Mouse (Mus musculus) kidney, postnatal 10 days (tissue): ENCODE data around the gene Pacrg.

ENCODE experiments used
- DNase-seq: peaks from one replicate; pipeline ENCODE4 v3.0.0; 2021; ENCODE audit warnings: mixed read lengths

The Pacrg gene

DNA sequence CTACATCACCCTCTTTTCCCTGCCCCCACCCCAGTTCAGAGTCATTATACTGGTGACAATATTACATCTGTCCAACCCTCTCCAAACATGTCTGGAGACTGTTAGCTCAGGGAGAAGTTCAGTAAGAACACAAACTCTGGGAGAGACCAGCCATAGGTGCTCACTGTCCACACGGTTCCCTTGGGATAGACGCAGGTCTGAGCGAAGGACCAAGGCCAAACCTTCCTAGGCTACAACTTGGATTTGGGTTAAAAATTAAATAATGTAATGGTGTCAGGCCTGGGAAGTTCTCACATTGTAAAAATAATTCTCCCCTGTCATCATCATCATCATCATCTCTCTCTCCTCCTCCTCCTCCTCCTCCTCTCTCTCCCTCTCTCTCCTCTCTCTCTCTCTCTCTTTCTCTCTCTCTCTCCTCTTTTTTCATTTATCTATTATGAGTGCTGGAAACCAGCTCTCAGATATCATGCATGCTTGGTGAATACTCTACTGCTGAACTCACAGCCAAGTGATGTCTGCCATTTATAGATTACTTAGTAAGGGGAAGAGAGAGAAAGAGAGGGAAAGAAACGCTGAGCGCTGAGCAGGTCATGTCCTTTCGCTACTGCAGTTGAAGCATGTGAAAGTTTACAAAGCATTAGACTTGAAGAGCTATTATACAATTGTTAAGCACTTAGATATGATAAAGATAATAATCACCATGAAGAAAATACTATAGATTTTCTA, 215.2 kb downstream of the Pacrg start:
- no peak for DNase-seq

DNA sequence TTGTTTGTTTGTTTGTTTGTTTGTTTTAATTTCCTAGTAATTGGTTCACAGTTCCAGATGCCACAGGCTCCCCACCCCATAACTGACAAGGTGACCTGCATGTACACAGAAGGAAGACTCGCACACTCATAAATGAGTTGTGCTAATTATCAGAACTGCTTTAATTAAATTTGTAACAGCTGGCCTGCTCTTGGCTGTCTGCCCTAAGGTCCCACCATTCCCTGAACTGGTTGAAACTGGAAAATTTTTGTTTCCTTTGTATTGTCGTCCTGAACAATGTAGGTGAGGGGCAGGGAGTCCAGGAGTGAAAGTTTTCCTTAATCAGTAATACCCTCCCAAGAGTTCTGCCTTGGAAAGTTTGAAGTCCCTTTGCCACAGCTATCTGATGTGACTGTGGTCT, 219.5 kb downstream of the Pacrg start:
- DNase-seq, result no peak

DNA sequence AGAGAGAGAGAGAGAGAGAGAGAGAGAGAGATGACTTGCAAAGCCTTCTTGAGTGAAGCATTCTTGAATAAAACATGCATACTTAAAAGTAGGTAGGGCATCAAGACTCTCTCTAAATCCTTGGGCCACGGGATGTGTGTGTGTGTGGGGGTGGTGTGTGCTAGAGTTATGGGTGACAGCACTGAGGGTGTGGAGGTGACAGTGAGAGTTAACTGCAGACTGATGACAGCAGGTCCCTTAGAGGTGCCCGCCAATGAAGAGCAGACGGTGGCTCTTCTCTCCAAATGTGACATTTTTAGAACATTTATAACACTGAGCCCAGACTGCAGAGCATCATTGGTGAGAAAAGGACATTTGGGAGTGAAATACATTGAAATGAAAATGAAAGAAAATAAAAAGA, 220.2 kb downstream of the Pacrg start:
- DNase-seq, result no peak

DNA sequence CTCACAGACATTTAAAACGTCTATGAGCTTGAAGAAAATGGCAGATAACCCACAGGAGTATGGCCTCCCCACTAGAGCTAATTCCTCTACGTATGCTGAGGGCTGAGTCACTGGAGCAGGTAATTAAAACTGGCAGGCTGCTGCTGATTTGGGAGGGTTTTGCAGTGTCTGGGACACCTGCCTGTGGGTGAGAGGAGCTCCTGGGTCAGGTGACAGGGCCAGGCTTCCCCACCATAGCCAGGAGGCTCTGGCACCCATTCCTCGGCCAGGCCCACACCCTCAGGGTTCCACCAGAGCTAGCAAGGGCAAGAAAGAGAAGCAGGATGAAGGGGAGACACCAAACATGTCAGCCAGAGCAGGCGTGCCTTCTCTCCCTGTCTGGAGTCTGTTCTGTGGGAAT, 222.5 kb downstream of the Pacrg start:
- DNase-seq, result no peak

DNA sequence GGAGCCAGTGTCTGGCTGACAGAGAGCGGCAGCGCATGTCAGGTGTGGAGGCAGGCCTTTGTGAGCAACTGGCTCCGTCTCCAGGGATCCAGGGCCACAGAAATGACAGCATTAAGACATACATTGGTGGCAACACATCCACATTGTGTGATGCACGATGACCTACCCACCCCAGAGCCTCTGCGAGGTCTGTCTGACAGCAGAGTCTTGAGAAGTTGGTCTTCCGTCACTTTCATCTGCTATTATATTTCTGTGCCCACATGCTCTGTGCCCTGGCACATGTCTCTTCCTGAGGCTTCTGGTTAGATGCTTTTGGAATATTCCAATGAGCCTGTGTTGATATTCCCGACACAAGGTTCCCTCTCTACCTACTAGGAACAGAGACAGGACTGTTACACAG, 224.5 kb downstream of the Pacrg start:
- DNase-seq, result no peak

DNA sequence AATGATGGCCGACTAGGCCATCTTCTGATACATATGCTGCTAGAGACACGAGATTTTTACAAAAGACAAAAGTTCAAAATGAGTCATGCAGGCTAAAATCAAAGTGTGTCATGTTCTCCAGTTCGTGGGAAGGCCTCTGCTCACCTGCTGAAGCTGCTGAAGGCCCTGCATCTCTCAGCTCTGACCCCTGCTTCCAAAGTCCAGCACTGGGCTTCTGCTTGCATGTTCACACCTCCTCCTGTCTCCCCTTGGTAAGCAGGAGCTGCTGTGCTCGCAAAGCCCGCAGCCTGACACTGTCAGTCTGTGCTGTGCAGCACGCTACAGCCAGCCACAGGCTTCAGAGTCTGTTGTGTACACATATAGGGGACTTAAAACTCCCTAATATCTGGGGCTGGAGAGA, 225.4 kb downstream of the Pacrg start:
- DNase-seq, result no peak

DNA sequence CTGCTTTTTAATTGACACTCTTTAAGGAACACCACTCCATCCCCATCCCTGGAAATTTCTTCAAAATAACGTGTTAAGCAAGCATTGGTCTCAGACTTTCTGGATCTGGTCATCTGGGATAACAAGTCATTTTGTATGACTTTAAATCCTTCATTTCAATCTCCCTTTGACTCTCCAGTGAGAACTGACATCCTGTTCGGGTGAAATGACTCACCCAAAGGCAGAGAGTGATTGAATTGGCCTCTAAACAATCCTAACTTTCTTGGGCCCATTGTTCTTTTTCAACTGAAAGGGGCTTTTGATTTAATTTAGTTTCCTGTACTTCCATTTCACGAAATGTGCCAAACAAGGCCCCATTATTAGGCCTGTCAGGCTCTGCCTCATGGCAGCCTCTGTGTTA, 228.5 kb downstream of the Pacrg start:
- no peak for DNase-seq

DNA sequence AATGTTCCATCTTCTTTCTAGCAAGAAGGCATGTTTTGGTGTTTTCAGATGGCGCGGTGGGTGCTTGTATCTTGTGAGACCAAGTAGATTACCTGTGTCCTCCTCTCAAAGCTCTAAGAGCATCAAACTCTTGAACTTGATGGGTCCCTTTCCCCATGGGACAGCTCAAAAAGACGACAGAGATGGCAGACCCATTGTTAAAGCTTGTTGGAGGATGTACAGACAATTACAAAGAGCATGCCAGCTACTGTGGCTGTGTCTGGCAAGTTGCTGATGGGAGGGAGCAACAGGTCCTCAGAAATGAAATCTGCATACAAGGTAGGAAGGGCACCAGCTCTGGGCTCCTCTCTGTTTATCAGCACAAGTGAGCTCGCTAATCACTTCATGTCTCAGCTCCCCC, 232.0 kb downstream of the Pacrg start:
- DNase-seq, result no peak

DNA sequence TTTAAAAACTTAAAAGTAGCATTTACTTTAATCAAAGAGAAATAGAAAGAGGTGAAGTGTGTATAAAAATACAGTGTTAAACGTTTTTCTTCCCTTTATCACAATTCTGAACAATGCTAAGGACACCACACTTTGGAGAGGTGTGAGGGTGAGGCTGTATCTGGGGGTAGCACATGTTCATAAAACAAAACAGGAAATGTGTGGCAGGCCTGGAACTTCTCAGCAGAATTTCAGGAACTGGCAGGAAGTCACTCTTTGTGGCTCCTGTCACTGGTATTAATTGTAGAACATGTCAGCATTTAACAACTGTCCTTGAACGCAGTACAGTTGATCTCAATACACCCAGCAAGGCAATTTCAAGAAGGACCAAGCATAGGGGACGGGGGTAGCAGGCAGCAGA, 234.0 kb downstream of the Pacrg start:
- DNase-seq, result no peak

DNA sequence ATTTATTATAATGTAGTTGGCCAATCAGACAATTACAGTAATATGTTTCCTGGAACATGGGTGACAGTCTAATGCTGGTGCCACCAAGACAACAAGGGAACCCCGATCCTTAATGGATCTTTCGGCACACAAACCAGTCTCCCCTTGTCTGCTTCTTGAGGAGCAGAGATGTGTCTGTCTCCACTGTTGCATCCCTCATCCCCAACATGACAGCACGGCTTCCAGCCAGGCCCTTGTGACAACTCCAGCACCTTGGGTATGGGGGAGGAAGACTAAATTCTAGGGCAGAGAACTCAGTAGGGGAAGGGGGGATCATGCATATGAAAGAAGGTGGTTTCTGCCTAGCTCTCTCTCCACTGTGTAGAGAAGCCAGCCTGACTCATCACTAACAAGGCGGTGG, 242.4 kb downstream of the Pacrg start:
- DNase-seq, result no peak

DNA sequence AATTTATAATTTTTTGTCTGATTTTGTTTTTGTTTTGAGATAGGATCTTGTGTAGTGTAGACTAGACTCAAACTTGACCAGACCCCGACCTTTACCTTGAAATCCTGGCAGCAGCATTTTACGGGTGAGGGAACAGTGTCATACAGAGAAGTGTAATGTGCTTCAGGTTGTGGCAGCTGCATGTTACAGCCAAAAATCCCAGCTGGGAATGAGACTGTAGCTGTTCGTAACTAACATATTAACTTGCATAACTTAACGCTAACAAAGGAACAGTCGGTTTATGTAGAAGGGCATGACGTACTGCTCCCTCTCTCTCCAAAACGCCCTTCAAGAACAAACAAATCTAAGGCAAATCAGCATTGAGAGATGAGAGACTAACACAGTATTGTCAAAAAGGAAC, 250.5 kb downstream of the Pacrg start:
- no peak for DNase-seq

DNA sequence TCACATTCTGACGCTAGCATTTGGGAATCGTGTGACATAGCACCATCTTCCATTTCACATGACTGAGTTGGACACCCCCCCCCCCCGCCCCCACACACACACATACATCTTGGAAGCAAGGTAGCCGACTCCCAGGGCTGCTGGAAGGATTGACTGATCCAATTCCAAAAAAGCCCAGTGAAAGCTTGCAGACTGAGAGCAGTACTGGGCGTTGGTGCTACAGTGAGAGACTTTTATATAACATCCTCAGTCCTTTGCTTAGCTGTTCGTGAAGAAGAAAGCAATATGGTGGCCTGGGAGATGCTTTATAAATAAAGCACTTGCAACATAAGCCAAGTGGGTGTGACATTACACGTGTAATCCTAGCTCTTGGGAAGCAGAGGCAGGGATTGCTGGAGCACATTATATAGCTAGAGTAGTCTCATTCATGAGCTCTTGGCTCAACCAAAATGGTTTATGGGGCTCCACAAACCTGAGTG, 251.2 kb downstream of the Pacrg start:
- no peak for DNase-seq

DNA sequence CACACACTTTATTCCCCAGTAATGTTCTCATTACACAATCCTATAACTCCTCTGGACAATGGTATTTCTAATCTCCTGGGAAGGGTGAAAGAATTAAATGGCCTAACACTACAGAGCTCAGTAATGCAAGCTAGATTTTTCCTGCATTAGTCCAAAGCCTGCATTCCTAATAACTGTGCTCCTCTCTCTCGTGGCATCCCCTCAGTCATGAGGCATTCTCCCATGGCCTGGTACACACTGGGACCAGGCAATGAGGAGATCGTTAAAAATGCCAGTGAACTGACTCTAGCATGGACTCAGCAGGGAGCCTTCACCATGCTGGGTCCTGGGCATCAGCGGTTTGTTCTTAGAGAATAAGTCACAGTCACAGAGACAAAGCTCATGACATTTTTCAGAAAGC, 256.8 kb downstream of the Pacrg start:
- DNase-seq, result no peak

DNA sequence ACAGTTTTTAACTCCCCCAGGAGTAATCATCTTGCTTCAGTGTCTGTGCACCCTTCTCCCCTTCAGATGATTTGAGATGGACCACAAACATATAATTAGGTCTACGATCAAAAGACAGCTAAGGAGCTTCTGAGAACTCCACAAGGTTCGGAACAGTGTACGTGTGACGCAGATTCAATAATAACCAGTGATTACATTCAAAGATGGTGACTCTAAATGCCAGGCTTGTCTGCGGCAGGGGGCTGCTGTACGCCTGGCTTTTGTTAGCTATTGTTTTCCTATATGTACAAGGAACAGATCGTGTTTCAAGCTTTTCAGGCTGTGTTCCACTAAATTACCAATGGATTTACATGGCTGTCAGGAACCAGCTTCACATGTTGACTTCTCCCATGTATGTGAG, 264.8 kb downstream of the Pacrg start:
- no peak for DNase-seq

DNA sequence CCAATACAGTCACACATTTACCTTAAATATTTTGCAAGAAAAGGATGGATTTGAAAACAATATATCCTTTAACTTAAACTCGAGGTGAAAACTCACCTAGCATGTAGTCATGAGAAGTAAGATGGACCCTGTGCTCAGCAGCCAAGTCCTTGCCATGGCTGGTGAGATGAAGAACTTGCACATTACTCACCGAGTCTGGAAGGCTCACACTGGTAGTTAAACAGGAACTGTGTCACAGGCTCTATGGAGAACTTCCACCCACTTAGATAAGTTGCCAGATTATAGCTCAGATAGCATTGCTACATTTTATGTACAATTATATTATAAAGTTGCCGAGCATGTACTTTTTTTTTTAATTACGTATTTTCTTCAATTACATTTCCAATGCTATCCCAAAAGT, 267.7 kb downstream of the Pacrg start:
- DNase-seq, result no peak

DNA sequence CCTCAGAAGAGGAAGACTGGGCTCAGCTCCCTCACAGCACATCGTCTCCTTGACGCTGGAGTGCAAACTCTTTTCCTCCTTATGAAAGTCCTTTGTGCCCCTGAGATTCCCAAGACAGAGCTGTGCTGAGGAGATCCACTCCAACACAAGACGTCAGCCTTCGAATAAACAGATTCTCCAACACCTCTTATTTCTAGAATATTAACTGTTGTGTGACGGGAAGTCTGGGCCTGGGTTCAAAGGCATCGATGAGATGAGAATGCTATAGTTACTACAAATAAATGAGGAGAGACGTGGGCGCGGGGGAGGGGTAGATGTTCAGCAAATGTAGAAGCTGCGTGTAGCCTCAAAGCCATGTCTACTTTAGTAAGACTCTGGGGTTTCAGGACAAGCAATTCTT, 270.8 kb downstream of the Pacrg start:
- DNase-seq, result no peak

DNA sequence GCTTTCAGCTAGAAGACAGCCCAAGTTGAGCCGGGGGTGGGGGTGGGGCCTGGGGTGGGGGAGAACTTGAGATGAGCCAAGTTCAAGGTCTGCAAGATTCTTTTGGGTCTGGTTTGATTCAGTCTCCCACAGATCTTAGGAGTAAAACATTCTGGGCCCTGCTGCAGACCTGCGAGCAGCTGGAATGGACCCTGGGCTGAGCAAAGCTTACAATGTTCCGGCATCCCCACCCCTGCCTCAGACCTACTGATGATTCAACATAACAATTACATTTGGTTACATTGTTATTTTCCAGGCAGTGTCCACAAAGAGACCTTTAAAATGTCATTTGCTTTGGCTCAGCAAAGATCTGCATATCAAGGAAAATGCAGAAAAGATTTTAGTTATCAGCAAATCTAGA, 272.7 kb downstream of the Pacrg start:
- no peak for DNase-seq

DNA sequence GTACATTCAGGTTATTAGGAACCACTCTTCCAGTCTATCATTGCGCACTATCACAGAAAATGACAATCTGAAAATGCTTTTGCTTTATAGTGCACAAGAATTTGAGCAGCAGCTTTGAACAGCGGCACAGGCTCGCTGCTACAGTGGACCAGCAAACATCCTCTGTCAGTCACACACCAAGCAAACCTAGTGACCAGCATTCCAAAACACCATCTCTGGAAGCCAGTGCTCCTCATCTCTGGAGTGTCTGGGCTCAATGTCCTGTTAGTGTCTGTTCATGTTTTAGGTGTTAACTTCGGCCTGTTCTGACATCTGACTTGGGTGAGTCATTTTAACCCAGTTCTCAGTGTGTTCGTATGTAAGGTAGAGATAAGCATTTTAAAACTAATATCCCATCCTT, 275.9 kb downstream of the Pacrg start:
- no peak for DNase-seq

DNA sequence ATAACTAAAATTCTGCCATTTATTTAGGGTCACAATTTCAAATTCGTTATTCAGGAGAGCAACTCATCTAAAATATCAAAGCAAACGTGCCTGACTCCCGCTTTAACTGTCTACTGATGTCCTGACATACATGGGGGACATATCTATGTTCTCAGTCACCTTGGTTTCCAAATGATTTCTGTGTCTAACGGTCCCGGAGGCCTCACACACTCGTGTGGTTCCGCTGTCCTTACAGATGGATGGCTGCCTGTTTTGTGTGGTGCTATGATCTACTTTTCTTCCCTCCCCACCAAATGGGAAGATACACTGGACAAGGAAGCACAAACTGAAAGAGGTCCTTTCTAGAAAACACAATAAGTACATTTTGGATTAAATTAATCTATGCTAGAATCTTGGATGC, 277.2 kb downstream of the Pacrg start:
- no peak for DNase-seq

DNA sequence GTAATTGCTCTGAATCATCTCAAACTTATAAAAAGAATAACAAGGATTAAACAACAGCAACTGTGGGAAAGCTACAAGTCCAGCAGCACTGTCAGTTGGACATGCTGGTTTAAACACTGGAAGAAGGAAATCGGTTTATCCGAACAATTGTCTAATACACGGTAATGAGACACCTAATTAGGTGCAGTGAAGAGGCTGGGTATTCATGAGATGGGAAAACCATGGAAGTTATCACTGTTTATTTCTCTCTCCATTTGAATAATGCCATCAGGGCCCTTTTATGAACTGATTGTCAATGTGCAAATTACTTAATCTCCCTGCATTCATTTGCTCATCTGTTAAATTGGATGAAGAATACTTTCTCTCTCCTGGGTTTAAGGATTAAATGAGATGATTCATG, 280.1 kb downstream of the Pacrg start:
- DNase-seq, result no peak

DNA sequence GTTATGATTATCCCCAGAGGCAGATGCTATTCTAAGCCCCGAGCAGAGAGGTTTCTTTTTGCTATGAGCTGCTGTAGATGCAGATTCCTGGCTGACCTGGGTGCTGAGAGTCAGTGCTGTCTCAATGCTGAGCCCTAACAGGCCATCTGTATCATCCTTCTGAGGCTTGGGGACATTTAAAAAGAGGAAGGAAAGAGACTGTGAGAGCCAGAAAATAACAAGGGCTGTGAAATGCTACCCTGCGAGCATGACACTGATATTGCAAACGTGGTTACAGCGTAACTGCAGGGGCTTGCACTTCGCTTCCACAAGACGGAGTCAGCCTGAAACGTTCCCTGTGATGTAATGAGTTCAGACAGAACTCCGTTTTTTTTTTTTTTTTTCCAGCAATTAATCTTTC, 281.4 kb downstream of the Pacrg start:
- no peak for DNase-seq

DNA sequence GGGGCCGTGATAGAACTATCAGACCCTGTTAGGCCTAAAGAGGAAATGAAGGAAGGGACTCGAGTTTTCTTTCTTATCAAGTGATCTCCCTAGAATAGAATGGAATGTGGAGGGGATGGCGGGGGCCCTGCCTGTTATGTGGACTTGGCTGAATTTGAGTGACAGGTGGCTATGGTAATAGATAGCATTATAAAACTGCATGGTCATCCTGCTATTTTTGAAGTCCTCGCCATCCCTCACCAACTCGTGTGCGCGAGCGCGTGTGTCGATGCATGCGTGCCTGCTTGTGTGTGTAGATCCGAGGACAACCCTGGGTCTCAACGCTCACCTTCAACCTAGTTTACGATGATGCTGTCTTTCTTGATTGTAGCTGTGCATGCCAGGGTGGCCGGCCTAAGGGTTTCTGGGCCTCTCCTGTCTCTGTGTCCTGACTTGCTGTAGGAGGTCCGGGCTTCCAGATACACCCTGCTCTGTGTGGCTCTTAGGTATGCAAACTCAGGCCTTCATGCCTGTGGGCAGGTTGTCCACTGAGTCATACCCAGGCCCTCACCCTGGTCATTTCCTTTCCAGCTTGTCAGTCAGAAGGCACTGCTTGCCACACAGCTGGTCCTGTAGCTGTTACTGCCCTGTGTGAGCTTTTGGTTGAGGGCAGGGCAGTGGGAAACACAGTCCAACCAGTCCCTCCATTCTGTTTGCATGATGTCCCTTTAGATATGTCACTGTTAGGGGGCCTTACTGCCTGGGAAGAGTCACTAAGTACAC, 287.6 kb downstream of the Pacrg start:
- DNase-seq, result no peak

DNA sequence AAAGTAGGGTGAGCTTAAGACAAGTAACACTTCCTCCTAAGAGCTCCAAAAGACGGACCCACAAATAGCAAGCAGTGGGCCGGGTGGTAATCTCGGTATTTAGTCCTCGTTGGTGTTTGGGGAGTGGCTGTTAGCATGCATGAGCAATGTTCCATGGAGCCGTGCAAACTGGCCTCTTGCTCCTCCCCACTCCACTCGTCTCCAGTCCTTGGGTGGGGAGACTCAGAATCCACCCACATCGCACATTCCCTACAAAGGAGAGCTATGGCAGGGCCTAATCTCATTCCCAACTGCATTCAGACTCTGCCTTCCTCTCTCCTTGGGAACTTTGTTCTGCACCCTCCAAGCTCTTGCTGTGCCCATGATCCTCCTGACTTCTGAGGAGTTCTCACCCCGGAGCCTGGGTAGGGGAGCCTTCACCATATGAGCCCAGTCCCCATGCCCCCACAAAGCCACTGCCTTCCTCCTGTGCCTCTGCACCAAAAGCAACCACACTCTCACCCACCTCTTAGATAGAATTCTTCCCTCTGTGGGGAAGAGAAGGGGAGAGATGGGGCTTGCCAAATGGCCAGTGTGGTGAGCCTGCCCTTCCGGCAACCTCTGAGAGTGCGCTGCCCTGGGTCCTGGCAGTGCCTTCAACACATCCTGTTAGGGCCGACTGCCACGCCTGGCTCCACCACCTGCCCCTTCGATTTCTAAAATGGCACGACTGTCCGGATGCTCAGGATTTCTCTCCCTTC, 289.2 kb downstream of the Pacrg start:
- no peak for DNase-seq

DNA sequence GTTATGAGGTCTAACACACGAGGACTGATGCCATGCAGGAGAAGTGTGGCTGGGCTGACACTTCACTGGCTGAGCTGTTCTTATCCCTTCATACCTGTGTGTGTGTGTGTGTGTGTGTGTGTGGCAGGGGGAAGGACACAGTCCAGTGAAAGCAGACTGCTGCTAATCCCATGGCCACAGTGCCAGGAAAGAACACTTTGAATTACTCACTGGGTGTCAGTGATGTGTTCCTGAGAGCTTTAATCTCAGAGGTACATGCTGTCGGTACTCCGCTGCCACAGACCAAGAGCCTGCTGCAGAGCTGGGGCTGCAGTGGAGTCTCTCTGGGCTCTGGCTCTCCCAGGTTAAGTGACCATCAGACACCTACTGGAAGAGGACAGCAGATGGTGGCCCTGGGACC, 290.3 kb downstream of the Pacrg start:
- DNase-seq, result no peak
